Mouse (Mus musculus): ENCODE results near the gene Cd180. TPM values are rescaled to one million over a fixed set of nuclear protein-coding genes. Genes with fewer than 3 reads are reported as not detected.
"Not testable (repeated sequence)": the region's sequence is repeated elsewhere in the genome, so short reads cannot be mapped to it uniquely, and the experiment has no call there.

Gene Cd180
- polyA plus RNA-seq, 1 experiment from 2014 or later = 0.10 TPM

- Histone ChIP-seq H3K4me3 (peak overlapping the region; percentile 39), H3K27ac (replicated peaks) (no peak overlapping the region; the same call in 1 of the 2 replicates), H3K36me3 (replicated peaks) (no peaks in the 10 kb centered on the region), H3K9me3 (no peaks in the 10 kb centered on the region), H3K4me1 (peaks cover 22% of the 10 kb centered on the region), H3K27me3 (replicated peaks; ENCODE audit: low read depth, poor library complexity, severe bottlenecking) (peaks cover 23% of the 10 kb centered on the region)
- WGBS = 58% methylated on average over 18 of the region's 18 CpGs
- DNase-seq (ENCODE audit: low spot score) = no peak
Measured at GRCm38 (mm10) chr13:102665588-102666232, 27.6 kb upstream of the Cd180 start.

- WGBS = 92% methylated on average over 12 of the region's 12 CpGs
- peaks cover 23% of the 10 kb centered on the region for H3K27me3 ChIP-seq (replicated peaks; ENCODE audit: low read depth, poor library complexity, severe bottlenecking)
- no peak overlapping the region for H3K4me3 ChIP-seq
- no peak for DNase-seq (ENCODE audit: low spot score)
- H3K9me3 ChIP-seq = no peaks in the 10 kb centered on the region
- H3K27ac ChIP-seq (replicated peaks) = no peak overlapping the region
- H3K4me1 ChIP-seq = peaks cover 26% of the 10 kb centered on the region
- no peaks in the 10 kb centered on the region for H3K36me3 ChIP-seq (replicated peaks)
Measured at GRCm38 (mm10) chr13:102666233-102666614, 27.1 kb upstream of the Cd180 start.

- DNase-seq (ENCODE audit: low spot score) = no peak
- Histone ChIP-seq H3K4me1 (peaks cover 26% of the 10 kb centered on the region), H3K27me3 (replicated peaks; ENCODE audit: low read depth, poor library complexity, severe bottlenecking) (peaks cover 23% of the 10 kb centered on the region), H3K4me3 (no peak overlapping the region), H3K36me3 (replicated peaks) (no peaks in the 10 kb centered on the region), H3K9me3 (no peaks in the 10 kb centered on the region), H3K27ac (replicated peaks) (no peak overlapping the region)
- 71% methylated on average over 4 of the region's 4 CpGs for WGBS
Measured at GRCm38 (mm10) chr13:102666731-102667130, 26.6 kb upstream of the Cd180 start.

GRCm38 (mm10) chr13:102667401-102667800, 26.0 kb upstream of the Cd180 start:
- Histone ChIP-seq H3K4me1 (peaks cover 26% of the 10 kb centered on the region), H3K27ac (replicated peaks) (no peak overlapping the region), H3K36me3 (replicated peaks) (no peaks in the 10 kb centered on the region), H3K4me3 (no peak overlapping the region), H3K9me3 (no peaks in the 10 kb centered on the region), H3K27me3 (replicated peaks; ENCODE audit: low read depth, poor library complexity, severe bottlenecking) (peaks cover 23% of the 10 kb centered on the region)
- no peak for DNase-seq (ENCODE audit: low spot score)
- WGBS = 86% methylated on average over 4 of the region's 4 CpGs

GRCm38 (mm10) chr13:102667842-102668241, 25.5 kb upstream of the Cd180 start:
- Histone ChIP-seq H3K27ac (replicated peaks) (no peak overlapping the region), H3K36me3 (replicated peaks) (no peaks in the 10 kb centered on the region), H3K27me3 (replicated peaks; ENCODE audit: low read depth, poor library complexity, severe bottlenecking) (peaks cover 23% of the 10 kb centered on the region), H3K4me1 (peaks cover 26% of the 10 kb centered on the region), H3K9me3 (no peaks in the 10 kb centered on the region), H3K4me3 (no peak overlapping the region)
- WGBS = 90% methylated on average over 9 of the region's 9 CpGs
- no peak for DNase-seq (ENCODE audit: low spot score)

- Histone ChIP-seq H3K27me3 (replicated peaks; ENCODE audit: low read depth, poor library complexity, severe bottlenecking) (peaks cover 16% of the 10 kb centered on the region; the same call in 1 of the 2 replicates), H3K4me1 (peaks cover 26% of the 10 kb centered on the region), H3K36me3 (replicated peaks) (no peaks in the 10 kb centered on the region), H3K4me3 (no peak overlapping the region), H3K9me3 (no peaks in the 10 kb centered on the region), H3K27ac (replicated peaks) (no peak overlapping the region)
- WGBS = 84% methylated on average over 6 of the region's 6 CpGs
- DNase-seq (ENCODE audit: low spot score) = no peak
Measured at GRCm38 (mm10) chr13:102668933-102669332, 24.4 kb upstream of the Cd180 start.

GRCm38 (mm10) chr13:102669522-102670256, 23.7 kb upstream of the Cd180 start:
- Histone ChIP-seq H3K4me1 (peaks cover 26% of the 10 kb centered on the region), H3K27me3 (replicated peaks; ENCODE audit: low read depth, poor library complexity, severe bottlenecking) (peaks cover 11% of the 10 kb centered on the region; the same call in 1 of the 2 replicates), H3K36me3 (replicated peaks) (no peaks in the 10 kb centered on the region), H3K4me3 (no peak overlapping the region), H3K9me3 (no peaks in the 10 kb centered on the region), H3K27ac (replicated peaks) (peak overlapping the region; percentile 30; the same call in 1 of the 2 replicates)
- 61% methylated on average over 14 of the region's 14 CpGs for WGBS
- no peak for DNase-seq (ENCODE audit: low spot score)

- H3K4me1 ChIP-seq = peaks cover 23% of the 10 kb centered on the region
- no peak overlapping the region for H3K4me3 ChIP-seq
- DNase-seq (ENCODE audit: low spot score) = no peak
- WGBS = 69% methylated on average over 7 of the region's 7 CpGs
- H3K27ac ChIP-seq (replicated peaks) = no peak overlapping the region
- H3K36me3 ChIP-seq (replicated peaks) = no peaks in the 10 kb centered on the region
- H3K27me3 ChIP-seq (replicated peaks; ENCODE audit: low read depth, poor library complexity, severe bottlenecking) = peaks cover 11% of the 10 kb centered on the region; the same call in 1 of the 2 replicates
- H3K9me3 ChIP-seq = no peaks in the 10 kb centered on the region
Measured at GRCm38 (mm10) chr13:102670503-102670902, 22.9 kb upstream of the Cd180 start.

GRCm38 (mm10) chr13:102674083-102674482, 19.3 kb upstream of the Cd180 start:
- no peaks in the 10 kb centered on the region for H3K36me3 ChIP-seq (replicated peaks)
- no peak for DNase-seq (ENCODE audit: low spot score)
- H3K27me3 ChIP-seq (replicated peaks; ENCODE audit: low read depth, poor library complexity, severe bottlenecking) = no peaks in the 10 kb centered on the region
- 91% methylated on average over 3 of the region's 3 CpGs for WGBS
- H3K4me1 ChIP-seq = peaks cover 20% of the 10 kb centered on the region
- H3K27ac ChIP-seq (replicated peaks) = no peak overlapping the region
- H3K9me3 ChIP-seq = no peaks in the 10 kb centered on the region
- no peak overlapping the region for H3K4me3 ChIP-seq

- not testable (repeated sequence) for H3K4me3 ChIP-seq; H3K27me3 ChIP-seq (replicated peaks; ENCODE audit: low read depth, poor library complexity, severe bottlenecking); H3K4me1 ChIP-seq; DNase-seq (ENCODE audit: low spot score); H3K27ac ChIP-seq (replicated peaks); H3K36me3 ChIP-seq (replicated peaks); H3K9me3 ChIP-seq
- WGBS = 87% methylated on average over 4 of the region's 4 CpGs
Measured at GRCm38 (mm10) chr13:102677602-102678001, 15.8 kb upstream of the Cd180 start.

- no peaks in the 10 kb centered on the region for H3K9me3 ChIP-seq
- no peak overlapping the region for H3K27ac ChIP-seq (replicated peaks)
- 13% methylated on average over 2 of the region's 2 CpGs for WGBS
- no peaks in the 10 kb centered on the region for H3K27me3 ChIP-seq (replicated peaks; ENCODE audit: low read depth, poor library complexity, severe bottlenecking)
- no peaks in the 10 kb centered on the region for H3K4me1 ChIP-seq
- no peak overlapping the region for H3K4me3 ChIP-seq
- H3K36me3 ChIP-seq (replicated peaks) = no peaks in the 10 kb centered on the region
- DNase-seq (ENCODE audit: low spot score) = peak; percentile 72
Measured at GRCm38 (mm10) chr13:102678482-102678881, 14.9 kb upstream of the Cd180 start.

- no peak overlapping the region for H3K4me3 ChIP-seq
- no peak overlapping the region for H3K27ac ChIP-seq (replicated peaks)
- whole genome bisulfite sequencing = 78% methylated on average over 4 of the region's 4 CpGs
- no peaks in the 10 kb centered on the region for H3K36me3 ChIP-seq (replicated peaks)
- H3K4me1 ChIP-seq = no peaks in the 10 kb centered on the region
- DNase-seq (ENCODE audit: low spot score) = no peak
- H3K9me3 ChIP-seq = no peaks in the 10 kb centered on the region
- H3K27me3 ChIP-seq (replicated peaks; ENCODE audit: low read depth, poor library complexity, severe bottlenecking) = no peaks in the 10 kb centered on the region
Measured at GRCm38 (mm10) chr13:102684890-102685289, 8.5 kb upstream of the Cd180 start.

GRCm38 (mm10) chr13:102688121-102688520, 5.2 kb upstream of the Cd180 start:
- DNase-seq (ENCODE audit: low spot score) = no peak
- Histone ChIP-seq H3K4me1 (peaks cover 16% of the 10 kb centered on the region), H3K27ac (replicated peaks) (no peak overlapping the region), H3K9me3 (no peaks in the 10 kb centered on the region), H3K36me3 (replicated peaks) (no peaks in the 10 kb centered on the region), H3K4me3 (no peak overlapping the region), H3K27me3 (replicated peaks; ENCODE audit: low read depth, poor library complexity, severe bottlenecking) (no peaks in the 10 kb centered on the region)
- WGBS = 88% methylated on average over 1 of the region's 1 CpGs
